Mouse (Mus musculus): Measurements from ENCODE around the gene Mylpf.

DNA sequence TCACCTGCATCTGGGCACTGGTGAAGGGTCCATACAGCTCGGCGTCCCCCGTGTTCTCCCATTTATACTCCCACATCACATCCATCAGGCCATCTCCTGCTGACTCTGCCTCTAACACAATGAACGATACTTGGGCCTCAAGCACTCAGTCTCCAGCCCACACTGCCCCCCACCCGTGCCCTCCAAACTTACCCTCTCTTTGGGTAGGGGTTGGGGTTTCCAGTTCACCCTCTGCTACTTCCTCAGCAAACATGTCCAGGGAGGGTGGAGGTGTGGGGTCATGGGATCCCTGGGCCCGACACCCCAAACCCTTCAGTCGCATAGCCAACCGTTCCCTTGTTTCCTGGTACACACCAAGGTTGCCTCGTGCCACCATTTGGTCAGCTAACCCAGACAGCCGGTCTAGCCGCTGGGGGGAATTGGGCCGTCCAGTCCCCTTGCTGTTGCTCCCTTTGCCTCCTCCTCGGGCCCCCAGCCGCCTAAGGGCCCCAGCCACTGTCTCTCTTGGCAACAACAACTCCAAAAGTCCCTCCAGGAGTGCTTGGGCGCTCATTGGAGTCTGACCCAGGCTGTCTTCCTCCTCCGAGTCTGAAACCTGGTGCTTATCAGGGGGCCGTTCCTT is 14.6 kb upstream of the Mylpf start:
- TF ChIP-seq POLR2A (IDR thresholded peaks at IDR 0.05; ENCODE audit: control insufficient read depth, extremely low read depth, insufficient read depth, low read length, poor library complexity) (no peak), CTCF (IDR thresholded peaks at IDR 0.05; ENCODE audit: borderline replicate concordance, control insufficient read depth, extremely low read depth, insufficient read depth, low read length, poor library complexity) (no peak)

All from thymus, adult 2 months (tissue).